Mouse (Mus musculus): Measurements from ENCODE around the gene Sgta.

GRCm38 (mm10) chr10:81036251-81036650 is 23.7 kb downstream of the Sgta start:
- TF ChIP-seq CTCF (IDR thresholded peaks at IDR 0.05; ENCODE audit: borderline replicate concordance, control insufficient read depth, extremely low read depth, insufficient read depth, low read length, poor library complexity) (no peak), POLR2A (IDR thresholded peaks at IDR 0.05; ENCODE audit: control insufficient read depth, extremely low read depth, insufficient read depth, low read length, poor library complexity) (no peak)
